Mouse (Mus musculus) kidney, embryonic 16.5 days (tissue): ENCODE measurements around the gene Rgl1. TPM values are rescaled to one million over a fixed set of nuclear protein-coding genes. Genes with fewer than 3 reads are reported as not detected.

Experiments used
- ATAC-seq: fragments of 200-750 bp; cut with Nextera tagmentation; 2 replicates; pipeline ENCODE4 v1.8.0; 2017; ENCODE audit warnings: moderate TSS enrichment; ENCODE audit not compliant: low FRiP score, low TSS enrichment
- H3K27ac ChIP-seq: fragments of 300-500 bp; sonication (generic); 2 replicates; pipeline ENCODE4 v1.5.1; 2014; ENCODE audit warnings: low read length
- H3K27me3 ChIP-seq: fragments of 300-500 bp; sonication (generic); 2 replicates; pipeline ENCODE4 v1.6.1; 2014; ENCODE audit warnings: low read length, control low read depth, mixed read lengths; ENCODE audit not compliant: insufficient read depth
- H3K36me3 ChIP-seq: fragments of 300-500 bp; sonication (generic); 2 replicates; pipeline ENCODE4 v1.6.1; 2014; ENCODE audit warnings: low read length, control low read depth, mixed read lengths; ENCODE audit not compliant: insufficient read depth
- H3K4me1 ChIP-seq: fragments of 300-500 bp; sonication (generic); 2 replicates; pipeline ENCODE4 v1.6.1; 2014; ENCODE audit warnings: low read length, control low read depth, mixed read lengths; ENCODE audit not compliant: insufficient read depth
- H3K4me2 ChIP-seq: fragments of 300-500 bp; sonication (generic); replicated peaks from 2 replicates; pipeline ENCODE4 v1.6.1; 2014; ENCODE audit warnings: low read depth, low read length
- H3K4me3 ChIP-seq: fragments of 300-500 bp; sonication (generic); 2 replicates; pipeline ENCODE4 v1.5.1; 2014; ENCODE audit warnings: mild to moderate bottlenecking, low read length
- H3K9ac ChIP-seq: fragments of 300-500 bp; sonication (generic); replicated peaks from 2 replicates; pipeline ENCODE4 v1.6.1; 2014; ENCODE audit warnings: low read length
- H3K9me3 ChIP-seq: fragments of 300-500 bp; sonication (generic); 2 replicates; pipeline ENCODE4 v1.6.1; 2016; ENCODE audit warnings: low read length, control low read depth
- WGBS: fragments of 180-500 bp; shearing (Covaris S2); extraction: QIAGEN DNeasy Blood & Tissue Kit; methylation state at CpG from one replicate; pipeline ENCODE4 v1.1.7; 2014; 5-methylcytosine and 5-hydroxymethylcytosine counted together
- polyA plus RNA-seq: library from polyadenylated mRNA; unstranded; fragments of >200 nt; fragmentation: Nextera tagmentation; extraction: Ambion mirVana; gene quantifications from 2 replicates; pipeline ENCODE4 v1.2.1, GENCODE M21; 2015

Gene Rgl1
- polyA plus RNA-seq, 1 experiment from 2014 or later = 58.6 TPM

- Histone ChIP-seq H3K4me2 (no peak within 1 kb of the TSS; the same call in 1 of the 2 replicates), H3K9me3 (no peaks in the 10 kb centered on the region), H3K4me3 (no peak within 1 kb of the TSS), H3K9ac (peak within 1 kb of the TSS; percentile 13; the same call in 1 of the 2 replicates), H3K36me3 (no peaks in the 10 kb centered on the region), H3K27me3 (no peaks in the 10 kb centered on the region), H3K27ac (peak within 1 kb of the TSS; percentile 71), H3K4me1 (peaks cover 11% of the 10 kb centered on the region)
- WGBS = 6% methylated on average over 2 of the region's 2 CpGs
- peak; percentile 96 for ATAC-seq
Measured at GRCm38 (mm10) chr1:152799897-152800296, 33.7 kb upstream of the Rgl1 start, which contains the start of gene Ncf2. Ncf2 (plus strand) TSS chr1:152800194.

DNA sequence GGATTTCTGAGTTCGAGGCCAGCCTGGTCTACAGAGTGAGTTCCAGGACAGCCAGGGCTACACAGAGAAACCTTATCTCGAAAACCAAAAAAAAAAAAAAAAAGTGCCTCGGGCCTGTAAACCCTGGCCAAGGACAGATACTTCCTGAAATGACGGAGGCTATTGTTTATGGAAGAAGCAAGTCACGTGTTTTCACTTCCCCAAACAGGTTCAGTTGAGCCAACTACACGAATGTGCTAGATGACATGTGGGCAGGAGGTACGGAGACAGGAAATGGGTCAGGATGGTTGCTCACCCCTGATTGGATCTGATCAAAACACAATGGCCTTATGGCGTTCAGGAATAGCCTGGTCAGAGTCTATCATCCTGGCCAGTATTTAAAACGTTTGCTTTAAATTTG is 32.0 kb upstream of the Rgl1 start:
- 63% methylated on average over 9 of the region's 9 CpGs for WGBS
- no peak overlapping the region for H3K4me2 ChIP-seq
- H3K27ac ChIP-seq = peak overlapping the region; percentile 58; the same call in 1 of the 2 replicates
- H3K9ac ChIP-seq = no peak overlapping the region
- H3K27me3 ChIP-seq = no peaks in the 10 kb centered on the region
- peaks cover 14% of the 10 kb centered on the region for H3K4me1 ChIP-seq
- no peaks in the 10 kb centered on the region for H3K9me3 ChIP-seq
- H3K36me3 ChIP-seq = no peaks in the 10 kb centered on the region
- no peak overlapping the region for H3K4me3 ChIP-seq
- peak; percentile 13; the same call in 1 of the 2 replicates for ATAC-seq

DNA sequence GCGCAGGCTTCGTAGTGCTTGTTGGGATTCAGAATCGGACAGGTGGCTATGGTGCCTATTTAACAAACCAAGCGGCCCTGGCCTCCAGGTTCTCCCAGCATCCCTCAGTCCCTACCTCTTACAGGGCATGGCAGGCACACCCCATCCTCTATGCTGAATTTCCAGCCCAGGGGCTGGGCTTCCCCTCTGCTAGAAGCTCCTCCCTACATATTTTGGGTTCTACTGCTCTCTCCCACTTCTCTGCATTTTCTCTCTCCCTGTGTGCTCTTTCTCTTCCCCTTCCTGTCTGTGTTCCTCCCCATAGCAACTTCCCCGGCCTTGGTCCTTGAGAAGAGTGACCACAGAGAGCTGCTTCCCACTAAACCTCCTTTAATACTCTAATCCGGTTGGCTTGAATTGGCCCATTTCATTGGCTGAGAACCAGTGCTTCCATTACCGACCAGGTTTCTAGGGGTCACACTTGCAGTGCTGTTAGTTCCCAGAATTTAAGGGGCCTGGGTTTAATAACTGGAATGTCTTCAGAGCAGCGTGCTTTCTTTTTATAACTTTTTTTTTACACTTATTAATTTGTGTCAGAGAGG is 30.6 kb upstream of the Rgl1 start:
- no peaks in the 10 kb centered on the region for H3K9me3 ChIP-seq
- H3K4me3 ChIP-seq = no peak overlapping the region
- no peak overlapping the region for H3K9ac ChIP-seq
- H3K4me2 ChIP-seq = no peak overlapping the region
- WGBS = 81% methylated on average over 8 of the region's 8 CpGs
- no peaks in the 10 kb centered on the region for H3K27me3 ChIP-seq
- H3K36me3 ChIP-seq = no peaks in the 10 kb centered on the region
- ATAC-seq = no peak
- no peak overlapping the region for H3K27ac ChIP-seq
- H3K4me1 ChIP-seq = peaks cover 14% of the 10 kb centered on the region

DNA sequence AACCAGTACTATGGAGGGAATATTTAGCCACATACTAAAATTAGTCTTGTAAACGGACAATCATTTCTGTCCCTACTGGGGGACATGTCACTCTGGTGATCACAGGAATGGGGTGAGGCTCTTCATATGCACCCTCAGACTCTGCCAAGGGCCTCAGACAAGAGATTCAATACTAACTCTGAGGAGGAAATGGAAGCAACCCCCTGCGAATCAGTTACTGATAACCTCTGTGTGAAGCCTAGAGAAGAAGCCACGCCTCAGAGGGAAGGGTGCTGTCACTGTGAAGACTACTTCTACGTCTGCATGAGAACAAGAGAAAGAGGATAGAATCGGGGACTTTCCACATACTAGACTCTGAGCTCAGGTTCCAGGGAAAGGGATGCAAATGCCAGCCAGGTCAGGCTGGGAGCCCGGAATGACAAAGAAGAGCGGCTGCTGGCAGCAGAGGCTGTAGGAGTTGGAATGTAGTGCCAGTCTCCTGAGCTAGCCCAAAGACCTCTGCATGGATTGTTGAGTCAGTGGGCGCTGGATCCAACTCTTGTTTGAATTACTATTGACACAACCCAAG is 29.6 kb upstream of the Rgl1 start:
- 74% methylated on average over 8 of the region's 8 CpGs for WGBS
- Histone ChIP-seq H3K4me1 (peaks cover 22% of the 10 kb centered on the region), H3K4me3 (no peak overlapping the region), H3K9me3 (no peaks in the 10 kb centered on the region), H3K27me3 (no peaks in the 10 kb centered on the region), H3K36me3 (no peaks in the 10 kb centered on the region), H3K9ac (no peak overlapping the region), H3K27ac (no peak overlapping the region), H3K4me2 (no peak overlapping the region)
- ATAC-seq = no peak

DNA sequence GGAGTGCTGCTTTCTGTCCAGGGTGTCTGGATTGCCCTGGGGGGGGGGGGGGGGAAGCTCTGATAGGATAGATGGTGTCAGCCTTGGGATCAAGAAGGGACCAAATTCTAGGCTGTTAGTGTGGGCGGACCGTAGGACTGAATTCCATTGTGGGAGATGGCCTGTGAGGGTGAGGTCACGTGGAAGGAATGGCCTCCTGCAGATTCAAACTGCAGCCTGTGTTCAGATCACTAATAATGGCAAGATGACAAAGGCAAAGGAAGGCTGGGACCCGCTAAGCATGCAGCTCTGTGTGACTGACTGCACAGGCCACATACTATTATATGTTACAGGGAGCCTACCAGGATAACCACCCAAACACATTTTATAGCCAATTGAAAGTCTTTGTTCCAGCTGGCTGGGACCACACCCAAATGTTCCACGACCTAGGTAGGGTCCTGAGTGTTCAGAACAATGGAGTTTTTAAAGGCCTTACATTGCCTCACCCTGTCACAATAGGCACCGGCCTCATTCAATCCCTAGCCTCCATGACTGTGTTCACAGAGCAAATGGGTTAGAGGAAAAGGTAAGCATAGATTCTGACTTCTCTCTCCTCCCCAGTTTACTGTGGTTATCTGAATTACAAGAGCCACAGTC is 27.5 kb upstream of the Rgl1 start:
- Histone ChIP-seq H3K4me1 (peaks cover 16% of the 10 kb centered on the region), H3K27me3 (no peaks in the 10 kb centered on the region), H3K4me2 (no peak overlapping the region), H3K4me3 (no peak overlapping the region), H3K27ac (0 out of 2 replicates have a peak overlapping the region, but pooled peaks have one; percentile 7), H3K36me3 (no peaks in the 10 kb centered on the region), H3K9ac (no peak overlapping the region), H3K9me3 (no peaks in the 10 kb centered on the region)
- ATAC-seq = no peak
- 59% methylated on average over 6 of the region's 6 CpGs for WGBS

DNA sequence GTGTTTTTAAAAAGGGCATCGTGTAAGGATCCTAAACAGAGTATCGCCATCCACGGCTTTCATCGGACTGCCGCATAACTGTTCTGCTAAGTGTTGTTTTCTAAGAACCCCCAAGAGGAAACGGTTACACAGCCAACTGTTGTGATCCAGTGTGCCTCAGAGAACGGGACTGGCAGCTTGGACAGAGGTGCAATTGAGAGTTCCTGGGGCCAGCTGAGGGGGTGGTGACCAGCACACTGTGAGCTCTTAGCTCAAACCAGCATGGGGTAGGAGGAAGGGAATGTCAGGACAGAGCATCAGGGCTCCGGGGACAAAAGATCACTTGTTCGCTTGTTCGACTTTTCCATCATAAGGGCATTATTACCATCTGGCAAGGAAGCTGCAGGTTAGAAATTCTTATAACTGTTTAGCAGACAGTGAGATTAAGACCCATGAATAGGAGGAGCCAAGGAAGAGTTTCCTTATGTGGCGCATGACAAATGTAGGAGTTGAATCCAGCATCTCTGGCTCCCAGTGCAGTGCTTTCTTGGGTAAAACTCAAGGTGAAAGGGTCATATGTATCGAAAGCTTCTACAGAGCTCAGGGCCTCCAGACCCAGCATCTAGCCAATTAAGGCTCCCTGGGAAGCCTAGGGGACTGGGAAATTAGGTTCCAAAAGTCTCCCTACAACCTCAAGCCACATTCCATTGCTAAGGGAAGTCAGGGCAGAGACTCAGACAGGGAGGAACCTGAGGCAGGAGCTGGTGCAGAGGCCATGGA is 26.8 kb upstream of the Rgl1 start:
- Histone ChIP-seq H3K4me2 (no peak overlapping the region), H3K27ac (no peak overlapping the region), H3K9me3 (no peaks in the 10 kb centered on the region), H3K4me3 (no peak overlapping the region), H3K27me3 (no peaks in the 10 kb centered on the region), H3K36me3 (no peaks in the 10 kb centered on the region), H3K4me1 (peaks cover 16% of the 10 kb centered on the region), H3K9ac (no peak overlapping the region)
- no peak for ATAC-seq
- WGBS = 59% methylated on average over 12 of the region's 12 CpGs

GRCm38 (mm10) chr1:152791269-152791668 is 25.1 kb upstream of the Rgl1 start:
- 0 out of 2 replicates have a peak overlapping the region, but pooled peaks have one; percentile 41 for H3K4me2 ChIP-seq

GRCm38 (mm10) chr1:152790821-152791220 is 24.7 kb upstream of the Rgl1 start:
- ATAC-seq = peak; percentile 78
- Histone ChIP-seq H3K4me1 (peaks cover 16% of the 10 kb centered on the region), H3K27me3 (no peaks in the 10 kb centered on the region), H3K4me3 (no peak overlapping the region), H3K9ac (no peak overlapping the region), H3K36me3 (no peaks in the 10 kb centered on the region), H3K4me2 (peak overlapping the region; percentile 41; the same call in 1 of the 2 replicates), H3K27ac (peak overlapping the region; percentile 67), H3K9me3 (no peaks in the 10 kb centered on the region)
- 7% methylated on average over 6 of the region's 6 CpGs for WGBS

More at GRCm38 (mm10) chr1:152791269-152791668, 25.1 kb upstream of the Rgl1 start:
- no peaks in the 10 kb centered on the region for H3K27me3 ChIP-seq
- H3K9ac ChIP-seq = no peak overlapping the region
- no peak overlapping the region for H3K4me3 ChIP-seq
- H3K4me1 ChIP-seq = peaks cover 16% of the 10 kb centered on the region
- 15% methylated on average over 4 of the region's 4 CpGs for WGBS
- H3K9me3 ChIP-seq = no peaks in the 10 kb centered on the region
- peak; percentile 80 for ATAC-seq
- no peaks in the 10 kb centered on the region for H3K36me3 ChIP-seq
- peak overlapping the region; percentile 67 for H3K27ac ChIP-seq

DNA sequence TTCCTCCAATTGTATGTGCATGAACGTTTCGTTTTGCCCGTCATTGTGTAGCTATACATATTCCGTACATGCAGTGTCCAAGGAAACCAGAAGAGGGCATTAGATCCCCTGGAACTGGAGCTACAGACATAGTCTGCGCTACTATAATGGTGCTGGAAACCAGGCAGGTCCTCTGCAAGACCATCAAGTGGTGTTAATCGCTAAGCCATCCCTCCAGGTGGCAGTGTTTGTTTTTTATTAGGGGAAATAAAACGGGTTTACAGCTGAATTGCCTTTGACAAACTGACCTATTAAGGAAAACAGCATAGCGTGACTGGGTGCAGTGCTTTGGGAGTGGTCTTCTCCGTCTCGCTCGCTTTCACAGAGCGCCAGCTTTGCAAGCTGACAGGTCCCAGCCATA is 24.1 kb upstream of the Rgl1 start:
- H3K9me3 ChIP-seq = no peaks in the 10 kb centered on the region
- H3K4me3 ChIP-seq = no peak overlapping the region
- peaks cover 16% of the 10 kb centered on the region for H3K4me1 ChIP-seq
- 11% methylated on average over 12 of the region's 12 CpGs for WGBS
- peak; percentile 72 for ATAC-seq
- peak overlapping the region; percentile 41 for H3K4me2 ChIP-seq
- peak overlapping the region; percentile 67 for H3K27ac ChIP-seq
- H3K27me3 ChIP-seq = no peaks in the 10 kb centered on the region
- no peak overlapping the region for H3K9ac ChIP-seq
- no peaks in the 10 kb centered on the region for H3K36me3 ChIP-seq
